In the genomic region with DNA sequence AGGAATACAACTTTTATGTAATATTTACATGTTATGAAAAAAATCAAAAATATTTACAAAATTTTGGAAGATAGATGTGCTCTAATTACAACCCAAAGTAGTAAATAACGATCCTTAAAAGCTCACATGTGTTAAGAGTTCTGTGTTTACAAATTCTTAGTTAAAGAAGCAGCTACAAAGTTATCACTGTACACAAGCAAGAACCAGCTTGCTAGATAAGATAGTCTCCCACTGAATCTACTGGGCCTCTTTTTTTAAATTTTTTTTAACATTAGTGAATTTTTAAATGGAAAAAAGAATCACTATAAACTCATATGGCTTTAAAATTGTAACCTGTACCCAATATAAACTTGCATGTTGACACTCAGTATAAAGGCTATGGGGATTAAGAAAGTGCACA, we compare ENCODE assay signal across 32 mouse cellular contexts. TPM values are rescaled to one million over a fixed set of nuclear protein-coding genes. Genes with fewer than 3 reads are reported as not detected.
"Had no signal": no experiment of that assay in that cellular context is flagged by ENCODE, and none has a peak within 500 bp of the region (broad histone marks: within the 10 kb centered on the region; RNA-seq: fewer than 3 reads in every experiment).

No protein-coding gene starts in this region.

- H3K27ac ChIP-seq: embryonic facial prominence, embryonic 10.5 days; embryonic facial prominence, embryonic 12.5 days; embryonic facial prominence, embryonic 13.5 days; embryonic facial prominence, embryonic 15.5 days; forebrain, embryonic 10.5 days; forebrain, embryonic 12.5 days; forebrain, embryonic 13.5 days; forebrain, embryonic 15.5 days; gastrocnemius, adult 2 months; heart, adult 2 months had no signal

- H3K27me3 ChIP-seq: embryonic facial prominence, embryonic 12.5 days; embryonic facial prominence, embryonic 13.5 days; embryonic facial prominence, embryonic 15.5 days; forebrain, embryonic 12.5 days; forebrain, embryonic 13.5 days; forebrain, embryonic 15.5 days had no signal

- H3K9ac ChIP-seq: embryonic facial prominence, embryonic 12.5 days; embryonic facial prominence, embryonic 13.5 days; embryonic facial prominence, embryonic 15.5 days; forebrain, embryonic 12.5 days; forebrain, embryonic 13.5 days; forebrain, embryonic 15.5 days; forebrain, postnatal 0 days had no signal

- ATAC-seq: forebrain, embryonic 13.5 days; forebrain, embryonic 14.5 days; forebrain, embryonic 15.5 days; forebrain, embryonic 16.5 days; forebrain, postnatal 0 days had no signal

- H3K9me3 ChIP-seq: embryonic facial prominence, embryonic 10.5 days; embryonic facial prominence, embryonic 12.5 days; embryonic facial prominence, embryonic 13.5 days; embryonic facial prominence, embryonic 15.5 days; forebrain, embryonic 10.5 days; forebrain, embryonic 12.5 days; forebrain, embryonic 13.5 days; forebrain, embryonic 15.5 days had no signal

- H3K4me1 ChIP-seq: embryonic facial prominence, embryonic 10.5 days; embryonic facial prominence, embryonic 12.5 days; embryonic facial prominence, embryonic 13.5 days; embryonic facial prominence, embryonic 15.5 days; forebrain, embryonic 12.5 days; forebrain, embryonic 13.5 days; forebrain, embryonic 15.5 days had no signal

- DNase-seq: cerebellum, adult 8-10 months; cerebellum, adult 9-10 months; cerebellum, adult 9-11 months; cerebellum, postnatal 10 days; cerebellum, postnatal 14 days; cerebellum, postnatal 25 days; cerebellum, postnatal 36 days; embryo, embryonic 11 days; forebrain, postnatal 0 days; gastrocnemius, adult 2 months; gastrocnemius, postnatal 10 days; gastrocnemius, postnatal 14 days; gastrocnemius, postnatal 25 days; gastrocnemius, postnatal 36 days; heart, adult 11 months; heart, adult 18-20 months; heart, adult 2 months had no signal

- H3K4me2 ChIP-seq: embryonic facial prominence, embryonic 12.5 days; embryonic facial prominence, embryonic 13.5 days; embryonic facial prominence, embryonic 15.5 days; forebrain, embryonic 12.5 days; forebrain, embryonic 13.5 days; forebrain, embryonic 15.5 days had no signal

- H3K4me3 ChIP-seq: embryonic facial prominence, embryonic 10.5 days; embryonic facial prominence, embryonic 12.5 days; embryonic facial prominence, embryonic 13.5 days; embryonic facial prominence, embryonic 15.5 days; erythroblast, embryonic 14.5 days; forebrain, embryonic 10.5 days; forebrain, embryonic 12.5 days; forebrain, embryonic 13.5 days; forebrain, embryonic 15.5 days; gastrocnemius, adult 2 months; heart, adult 2 months had no signal

RNA-seq across cellular contexts. Expression of gene Tmem171, which starts 28.8 kb away (rescaled TPM):
- total RNA-seq: forebrain, postnatal 0 days; gastrocnemius, postnatal 4 days; granulocyte monocyte progenitor cell, adult 5-6 weeks had no signal
- polyA plus RNA-seq: embryonic facial prominence, embryonic 10.5 days; embryonic facial prominence, embryonic 11.5 days; embryonic facial prominence, embryonic 12.5 days; erythroblast, embryonic 14.5 days; forebrain, embryonic 10.5 days; forebrain, embryonic 11.5 days; forebrain, embryonic 12.5 days; forebrain, embryonic 13.5 days; forebrain, embryonic 14.5 days; forebrain, embryonic 15.5 days; forebrain, embryonic 16.5 days; forebrain, postnatal 0 days had no signal
